9 mouse cellular contexts compared by ENCODE assay signal in genomic region chr11:69687061-69687460, GRCm38 (mm10). TPM values are rescaled to one million over a fixed set of nuclear protein-coding genes. Genes with fewer than 3 reads are reported as not detected.
DNase-seq lines count a peak whose midpoint lies in the region; ATAC-seq and TF ChIP-seq lines count a peak whose summit lies in the region.
"Had no signal": no experiment of that assay in that cellular context is flagged by ENCODE, and none has a peak within 500 bp of the region (broad histone marks: within the 10 kb centered on the region; RNA-seq: fewer than 3 reads in every experiment).

No protein-coding gene starts in this region.

- no peak overlapping the region for H3K4me2 ChIP-seq in heart, postnatal 0 days (ENCODE audit: low read depth, low read length)
- H3K4me2 ChIP-seq in lung, postnatal 0 days (replicated peaks; ENCODE audit: low read depth, low read length): peak overlapping the region; percentile 51; the same call in 1 of the 2 replicates
- H3K4me2 ChIP-seq in intestine, embryonic 16.5 days (ENCODE audit: low read depth, low read length): no peak overlapping the region

- 0 out of 2 replicates have a peak overlapping the region, but pooled peaks have one; percentile 18 for H3K27ac ChIP-seq in heart, postnatal 0 days (ENCODE audit: low read depth)
- H3K27ac ChIP-seq in lung, postnatal 0 days (ENCODE audit: low read length): peak overlapping the region; percentile 95; the same call in 1 of the 2 replicates
- H3K27ac ChIP-seq in intestine, embryonic 16.5 days (ENCODE audit: low read length): 0 out of 2 replicates have a peak overlapping the region, but pooled peaks have one; percentile 43
- H3K27ac ChIP-seq in small intestine, adult 2 months (ENCODE audit: insufficient read depth, low read depth, low read length): peak overlapping the region; percentile 62

- no peaks in the 10 kb centered on the region for H3K9me3 ChIP-seq in heart, postnatal 0 days (replicated peaks; ENCODE audit: control insufficient read depth, low read length)
- no peaks in the 10 kb centered on the region for H3K9me3 ChIP-seq in lung, postnatal 0 days (ENCODE audit: low read length)
- H3K9me3 ChIP-seq in intestine, embryonic 16.5 days (ENCODE audit: control insufficient read depth, low read length): no peaks in the 10 kb centered on the region

- no peak overlapping the region for H3K4me3 ChIP-seq in heart, postnatal 0 days (ENCODE audit: low read depth, low read length)
- H3K4me3 ChIP-seq in lung, postnatal 0 days (ENCODE audit: low read depth, low read length): no peak overlapping the region
- no peak overlapping the region for H3K4me3 ChIP-seq in intestine, embryonic 16.5 days (ENCODE audit: low read length)
- H3K4me3 ChIP-seq in small intestine, adult 2 months (ENCODE audit: low read depth, low read length): peak overlapping the region; percentile 50

- no peak for ATAC-seq in heart, postnatal 0 days (ENCODE audit: insufficient read depth, low read depth)
- no peak for ATAC-seq in lung, postnatal 0 days
- no peak for ATAC-seq in intestine, embryonic 16.5 days

- TF ChIP-seq POLR2A in small intestine, adult 2 months (IDR thresholded peaks at IDR 0.05; ENCODE audit: low read depth, low read length): no peak

- WGBS in heart, postnatal 0 days: 61% methylated on average over 5 of the region's 5 CpGs
- 51% methylated on average over 5 of the region's 5 CpGs for WGBS in lung, postnatal 0 days
- 52% methylated on average over 5 of the region's 5 CpGs for WGBS in intestine, embryonic 16.5 days
- WGBS in small intestine, adult 2 months: 20% methylated on average over 5 of the region's 5 CpGs

- no peaks in the 10 kb centered on the region for H3K36me3 ChIP-seq in heart, postnatal 0 days (replicated peaks; ENCODE audit: control insufficient read depth, insufficient read depth, low read length)
- H3K36me3 ChIP-seq in lung, postnatal 0 days (ENCODE audit: insufficient read depth, low read length): 0 out of 2 replicates have a peak, but pooled peaks cover 6% of the 10 kb centered on the region
- H3K36me3 ChIP-seq in intestine, embryonic 16.5 days (ENCODE audit: control insufficient read depth, insufficient read depth, low read length): no peaks in the 10 kb centered on the region
- H3K36me3 ChIP-seq in small intestine, adult 2 months (ENCODE audit: control insufficient read depth, insufficient read depth, low read length): peaks cover 7% of the 10 kb centered on the region

- no peaks in the 10 kb centered on the region for H3K27me3 ChIP-seq in heart, postnatal 0 days (ENCODE audit: control insufficient read depth, insufficient read depth, low read length)
- H3K27me3 ChIP-seq in lung, postnatal 0 days (replicated peaks; ENCODE audit: insufficient read depth, low read length): no peaks in the 10 kb centered on the region
- no peaks in the 10 kb centered on the region for H3K27me3 ChIP-seq in intestine, embryonic 16.5 days (replicated peaks; ENCODE audit: control insufficient read depth, insufficient read depth, low read length)
- no peaks in the 10 kb centered on the region for H3K27me3 ChIP-seq in small intestine, adult 2 months (ENCODE audit: control insufficient read depth, insufficient read depth, low read length)

- peaks cover 22% of the 10 kb centered on the region for H3K4me1 ChIP-seq in heart, postnatal 0 days (ENCODE audit: control insufficient read depth, insufficient read depth)
- H3K4me1 ChIP-seq in lung, postnatal 0 days (ENCODE audit: insufficient read depth, low read depth, low read length): peaks cover 34% of the 10 kb centered on the region
- H3K4me1 ChIP-seq in intestine, embryonic 16.5 days (ENCODE audit: control insufficient read depth, insufficient read depth, low read length): peaks cover 31% of the 10 kb centered on the region
- peaks cover 19% of the 10 kb centered on the region for H3K4me1 ChIP-seq in small intestine, adult 2 months (ENCODE audit: control insufficient read depth, insufficient read depth, insufficient read length, low read length)

- H3K9ac ChIP-seq in heart, postnatal 0 days (replicated peaks; ENCODE audit: low read depth, low read length): no peak overlapping the region
- H3K9ac ChIP-seq in lung, postnatal 0 days (replicated peaks; ENCODE audit: low read depth): no peak overlapping the region
- H3K9ac ChIP-seq in intestine, embryonic 16.5 days (ENCODE audit: low read depth, low read length): peak overlapping the region; percentile 36

- DNase-seq in heart, postnatal 0 days (ENCODE audit: low spot score): no peak
- DNase-seq in heart, adult 18-20 months: no peak
- DNase-seq in lung, postnatal 0 days (ENCODE audit: low spot score): no peak
- DNase-seq in lung, postnatal 4 days: no peak
- DNase-seq in gastrocnemius, postnatal 14 days: no peak
- DNase-seq: thymus, postnatal 14 days had no signal

- TF ChIP-seq CTCF in heart, postnatal 0 days (IDR thresholded peaks at IDR 0.05; ENCODE audit: low read depth): no peak
- TF ChIP-seq CTCF in lung, postnatal 0 days (IDR thresholded peaks at IDR 0.05): no peak
- no peak for TF ChIP-seq CTCF in small intestine, adult 2 months (IDR thresholded peaks at IDR 0.05; ENCODE audit: extremely low read depth, insufficient read length, insufficient replicate concordance, low read depth, low read length)

- intact Hi-C loops in gastrocnemius, postnatal 14 days (cut with DNase I; ENCODE audit: low total_unique reads): no loop called here

- no peak for TF ChIP-seq EP300 in heart, postnatal 0 days (IDR thresholded peaks at IDR 0.05; ENCODE audit: low read depth)
- TF ChIP-seq EP300 in lung, postnatal 0 days (IDR thresholded peaks at IDR 0.05): no peak

RNA-seq across cellular contexts. Expression of gene Tnfsf13, which starts 1.5 kb away (rescaled TPM):
- total RNA-seq in heart, postnatal 0 days (2014; rRNA removed; ENCODE audit: low replicate concordance): 0.81 TPM in 1 of 2 replicates, not detected in the other
- polyA plus RNA-seq in heart, postnatal 0 days (2015; fragmentation: Nextera tagmentation; extraction: Ambion mirVana): 0.57 and 0.89 TPM in 2 replicates
- total RNA-seq in heart, adult 18-20 months (2021): 1 to 10 TPM; 1.5 to 1.7 TPM
- 4.4 and 6.7 TPM in 2 replicates for polyA plus RNA-seq in lung, postnatal 0 days (2015; fragmentation: Nextera tagmentation; extraction: Ambion mirVana)
- polyA plus RNA-seq in intestine, embryonic 16.5 days (2015; fragmentation: Nextera tagmentation; extraction: Ambion mirVana): 0.44 and 0.57 TPM in 2 replicates
- polyA plus RNA-seq in small intestine, adult 2 months (2012; rRNA removed): 6.9 and 11.6 TPM in 2 replicates
- total RNA-seq in gastrocnemius, postnatal 14 days (2021): 1 to 10 TPM; 1.3 to 1.8 TPM

RNA-seq across cellular contexts. Expression of gene Senp3, which starts 5.2 kb away (rescaled TPM):
- total RNA-seq in heart, postnatal 0 days (2014; rRNA removed; ENCODE audit: low replicate concordance): 39.7 and 92.3 TPM in 2 replicates
- 27.4 and 32.6 TPM in 2 replicates for polyA plus RNA-seq in heart, postnatal 0 days (2015; fragmentation: Nextera tagmentation; extraction: Ambion mirVana)
- 10 to 100 TPM; 27.3 to 35.1 TPM for total RNA-seq in heart, adult 18-20 months (2021)
- 36.0 and 37.8 TPM in 2 replicates for polyA plus RNA-seq in lung, postnatal 0 days (2015; fragmentation: Nextera tagmentation; extraction: Ambion mirVana)
- 51.8 and 60.3 TPM in 2 replicates for polyA plus RNA-seq in intestine, embryonic 16.5 days (2015; fragmentation: Nextera tagmentation; extraction: Ambion mirVana)
- 15.4 and 24.6 TPM in 2 replicates for polyA plus RNA-seq in small intestine, adult 2 months (2012; rRNA removed)
- total RNA-seq in gastrocnemius, postnatal 14 days (2021): 10 to 100 TPM; 22.4 to 23.2 TPM

RNA-seq across cellular contexts. Expression of gene Tnfsf12, which starts 8.6 kb away (rescaled TPM):
- 8.5 and 9.3 TPM in 2 replicates for total RNA-seq in heart, postnatal 0 days (2014; rRNA removed; ENCODE audit: low replicate concordance)
- 5.3 and 5.5 TPM in 2 replicates for polyA plus RNA-seq in heart, postnatal 0 days (2015; fragmentation: Nextera tagmentation; extraction: Ambion mirVana)
- total RNA-seq in heart, adult 18-20 months (2021): 10 to 100 TPM; 16.9 to 17.1 TPM
- 12.0 and 13.6 TPM in 2 replicates for polyA plus RNA-seq in lung, postnatal 0 days (2015; fragmentation: Nextera tagmentation; extraction: Ambion mirVana)
- 6.0 and 6.3 TPM in 2 replicates for polyA plus RNA-seq in intestine, embryonic 16.5 days (2015; fragmentation: Nextera tagmentation; extraction: Ambion mirVana)
- 11.9 and 13.7 TPM in 2 replicates for polyA plus RNA-seq in small intestine, adult 2 months (2012; rRNA removed)
- 10 to 100 TPM; 14.0 to 14.8 TPM for total RNA-seq in gastrocnemius, postnatal 14 days (2021)
- total RNA-seq: MEL had no signal

RNA-seq across cellular contexts. Expression of gene Tnfsfm13, which starts 8.8 kb away (rescaled TPM):
- 0.65 and 1.8 TPM in 2 replicates for total RNA-seq in heart, postnatal 0 days (2014; rRNA removed; ENCODE audit: low replicate concordance)
- 2.8 and 3.0 TPM in 2 replicates for polyA plus RNA-seq in heart, postnatal 0 days (2015; fragmentation: Nextera tagmentation; extraction: Ambion mirVana)
- total RNA-seq in heart, adult 18-20 months (2021): 1 to 10 TPM; 2.5 to 4.1 TPM
- 11.9 and 13.1 TPM in 2 replicates for polyA plus RNA-seq in lung, postnatal 0 days (2015; fragmentation: Nextera tagmentation; extraction: Ambion mirVana)
- 3.0 and 3.3 TPM in 2 replicates for polyA plus RNA-seq in intestine, embryonic 16.5 days (2015; fragmentation: Nextera tagmentation; extraction: Ambion mirVana)
- 1.8 and 2.3 TPM in 2 replicates for polyA plus RNA-seq in small intestine, adult 2 months (2012; rRNA removed)
- total RNA-seq in gastrocnemius, postnatal 14 days (2021): 1 to 10 TPM; 2.2 to 3.0 TPM
- total RNA-seq: MEL had no signal

RNA-seq across cellular contexts. Expression of gene Eif4a1, which starts 14.8 kb away (rescaled TPM):
- total RNA-seq in heart, postnatal 0 days (2014; rRNA removed; ENCODE audit: low replicate concordance): 573 and 656 TPM in 2 replicates
- polyA plus RNA-seq in heart, postnatal 0 days (2015; fragmentation: Nextera tagmentation; extraction: Ambion mirVana): 261 and 289 TPM in 2 replicates
- 100 to 1,000 TPM; 185 to 188 TPM for total RNA-seq in heart, adult 18-20 months (2021)
- polyA plus RNA-seq in lung, postnatal 0 days (2015; fragmentation: Nextera tagmentation; extraction: Ambion mirVana): 283 and 286 TPM in 2 replicates
- polyA plus RNA-seq in intestine, embryonic 16.5 days (2015; fragmentation: Nextera tagmentation; extraction: Ambion mirVana): 524 and 563 TPM in 2 replicates
- 92.1 and 134 TPM in 2 replicates for polyA plus RNA-seq in small intestine, adult 2 months (2012; rRNA removed)
- total RNA-seq in gastrocnemius, postnatal 14 days (2021): 100 to 1,000 TPM; 141 to 170 TPM

Comparison
In these comparisons a context has a peak if more than half of its experiments do, and no peak if none do; other contexts are left out.
1. H3K27ac ChIP-seq: peak in every context shown above with its lines; median percentile 95 in lung, postnatal 0 days; 62 in small intestine, adult 2 months; 43 in intestine, embryonic 16.5 days; 18 in heart, postnatal 0 days.